Mouse (Mus musculus): Measurements from ENCODE around the gene Padi2.

The Padi2 gene

DNA sequence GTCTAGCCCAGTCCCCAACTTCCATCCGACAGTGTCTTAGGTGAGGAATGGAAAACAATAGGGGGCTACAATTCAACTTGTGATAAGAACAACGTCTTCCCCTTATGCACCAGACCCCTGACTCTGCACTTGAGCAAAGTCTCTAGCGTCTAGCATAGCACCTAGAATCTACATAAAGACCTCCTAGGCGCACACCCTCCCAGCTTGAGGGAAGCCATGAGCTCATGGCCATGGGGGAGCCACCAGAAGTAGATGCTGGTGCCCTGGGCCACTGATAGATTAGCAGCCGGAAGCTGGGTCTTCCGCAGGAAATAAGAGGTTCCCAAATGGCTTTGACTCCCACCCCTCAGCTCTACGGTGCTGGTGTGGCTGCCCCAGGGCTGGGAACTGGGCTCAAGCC is 81.3 kb downstream of the Padi2 start:
- peak; percentile 9 for DNase-seq (ENCODE audit: low spot score)

DNA sequence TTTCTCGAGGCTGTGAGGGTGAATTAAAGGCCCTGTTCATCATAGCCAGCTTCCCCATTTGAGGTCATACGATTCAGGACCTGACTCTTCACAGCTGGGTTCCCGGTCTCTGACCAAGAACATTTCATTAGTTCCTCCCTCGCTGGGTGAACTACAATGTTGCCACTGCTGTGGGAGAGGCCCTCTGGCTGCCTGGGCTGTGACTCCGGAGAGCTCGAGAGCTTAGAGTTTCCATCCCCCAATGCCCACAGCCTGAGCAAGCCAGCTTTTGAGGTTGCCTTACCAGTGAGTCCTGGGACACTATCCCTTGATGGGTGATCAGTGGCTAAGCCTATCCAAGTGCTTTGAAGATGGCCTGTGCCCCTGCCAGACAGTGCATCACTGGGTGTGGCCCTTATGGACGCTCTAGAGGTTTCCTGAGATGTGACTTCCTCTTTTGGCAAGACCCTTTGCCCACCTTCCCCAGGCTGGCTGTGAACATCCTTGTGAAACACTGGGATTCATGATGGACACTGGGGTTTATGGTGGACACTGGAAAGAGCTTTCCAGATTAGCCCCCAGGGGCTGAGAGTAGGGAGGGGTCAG is 82.7 kb downstream of the Padi2 start:
- DNase-seq (ENCODE audit: low spot score), result no peak

DNA sequence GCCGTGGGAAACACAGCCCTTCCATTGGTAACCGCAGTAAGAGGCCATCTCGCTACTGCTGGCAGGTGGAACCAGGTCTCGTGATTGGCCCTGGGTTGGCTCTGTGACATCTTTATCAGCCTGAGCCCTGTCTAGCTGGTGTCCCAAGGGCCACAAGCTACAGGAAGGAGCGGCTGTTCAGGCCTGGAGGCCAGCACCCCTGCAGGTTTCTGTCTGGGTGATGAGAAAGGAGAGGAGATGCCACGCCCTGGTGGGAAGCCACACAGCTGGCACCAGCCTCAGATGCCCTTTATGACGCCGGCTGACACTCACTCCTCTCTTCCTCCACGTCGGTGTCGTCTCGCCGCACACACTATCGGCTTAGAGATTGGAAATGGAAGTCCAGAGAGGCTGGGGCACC is 83.3 kb downstream of the Padi2 start:
- no peak for DNase-seq (ENCODE audit: low spot score)

DNA sequence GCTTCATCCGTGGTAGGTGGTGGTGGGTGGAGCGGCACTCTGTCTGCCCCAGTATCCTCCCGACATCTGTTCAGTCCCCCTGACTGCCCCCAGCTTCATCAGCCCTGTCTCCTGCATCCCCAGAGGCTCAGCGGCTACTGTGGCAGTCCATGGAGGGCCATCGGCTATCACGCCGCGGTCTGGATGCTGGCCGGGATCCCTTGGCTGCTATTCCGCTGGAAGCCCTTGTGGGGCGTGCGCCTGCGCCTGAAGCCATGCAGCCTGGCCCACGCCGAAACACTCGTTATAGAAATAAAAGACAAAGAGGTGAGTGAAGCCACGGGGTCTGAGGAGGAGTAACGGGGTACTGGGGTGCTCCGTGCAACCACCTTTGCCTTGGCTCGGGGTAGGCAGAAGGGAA is 86.1 kb downstream of the Padi2 start:
- no peak for DNase-seq (ENCODE audit: low spot score)

DNA sequence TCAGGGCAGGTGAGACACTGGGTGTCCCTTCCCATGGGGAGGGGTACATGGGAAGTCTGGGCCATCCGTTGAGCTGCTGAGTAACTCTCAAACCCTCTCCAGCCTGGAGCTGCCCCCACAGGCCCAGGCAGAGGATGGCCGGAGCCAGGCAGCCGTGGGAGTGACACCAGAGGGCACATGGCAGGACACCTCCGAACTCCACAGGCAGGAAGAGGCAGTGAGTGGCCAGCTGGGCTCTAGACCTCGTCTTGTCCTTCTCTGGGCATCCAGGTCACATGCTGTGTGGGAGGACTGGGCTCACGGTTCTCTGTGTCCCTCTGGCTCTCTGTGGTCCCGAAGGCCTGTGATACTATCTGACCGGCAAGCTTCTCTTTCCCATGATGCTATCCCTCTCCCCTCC is 87.7 kb downstream of the Padi2 start:
- DNase-seq (ENCODE audit: low spot score), result no peak

DNA sequence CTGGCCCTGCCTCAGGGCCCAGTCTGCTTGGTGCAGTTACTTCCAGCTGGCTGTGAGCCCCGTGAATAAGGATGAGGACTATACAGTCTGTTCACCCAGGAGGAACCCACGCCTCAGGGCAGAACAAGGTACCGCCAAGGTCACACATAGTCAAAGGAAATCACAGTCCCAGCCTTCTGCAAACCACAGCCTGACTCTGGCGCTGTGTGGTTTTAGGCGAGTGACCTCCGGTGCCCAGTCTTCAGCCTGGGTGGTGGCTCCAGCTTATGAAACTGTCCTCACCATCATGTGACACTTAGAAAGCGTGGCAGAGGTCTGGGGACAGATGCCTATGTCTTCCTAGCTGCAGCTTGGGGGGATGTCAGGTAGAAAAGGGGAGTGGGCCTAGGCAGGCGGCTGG is 89.7 kb downstream of the Padi2 start:
- DNase-seq (ENCODE audit: low spot score), result no peak

DNA sequence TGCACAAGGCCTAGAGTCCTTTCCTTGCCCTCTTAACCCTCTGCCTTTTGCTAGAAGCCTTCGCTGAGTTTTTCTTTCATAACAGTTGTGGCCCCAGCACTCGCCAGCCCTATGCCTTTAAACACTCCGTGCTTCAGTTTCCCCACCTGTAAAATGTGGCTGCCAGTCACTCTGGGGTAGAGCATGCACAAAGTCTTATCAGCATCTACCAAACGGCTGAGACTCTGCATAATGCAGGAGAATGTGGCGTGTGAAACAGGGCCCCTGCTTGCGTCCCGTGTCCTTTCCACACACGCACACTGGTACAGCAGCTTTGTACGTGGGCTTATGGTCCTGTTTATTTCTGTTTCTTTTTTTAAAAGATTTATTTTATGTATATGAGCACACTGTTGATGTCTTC is 90.7 kb downstream of the Padi2 start:
- no peak for DNase-seq (ENCODE audit: low spot score)
